12 mouse cellular contexts compared by ENCODE assay signal in genomic region chr13:6060229-6060845, GRCm38 (mm10).
DNase-seq lines count a peak whose midpoint lies in the region; ATAC-seq lines count a peak whose summit lies in the region.
"Had no signal": no experiment of that assay in that cellular context is flagged by ENCODE, and none has a peak within 500 bp of the region (broad histone marks: within the 10 kb centered on the region; RNA-seq: fewer than 3 reads in every experiment).

No protein-coding gene starts in this region.

- 38% methylated on average over 8 of the region's 8 CpGs for WGBS in forebrain, embryonic 12.5 days
- WGBS in forebrain, embryonic 11.5 days: 37% methylated on average over 8 of the region's 8 CpGs
- 22% methylated on average over 8 of the region's 8 CpGs for WGBS in embryonic facial prominence, embryonic 14.5 days

- DNase-seq in forebrain, embryonic 11.5 days (ENCODE audit: low spot score): no peak
- peak; percentile 3 for DNase-seq in 3134 (ENCODE audit: extremely low read depth, insufficient read length, low spot score)
- DNase-seq in embryonic facial prominence, embryonic 14.5 days (ENCODE audit: low spot score): no peak
- no peak for DNase-seq in cerebellum, postnatal 36 days
- DNase-seq in right cerebral cortex, postnatal 36 days (ENCODE audit: low spot score in 2 of 2): no peak
- DNase-seq in heart, postnatal 25 days (ENCODE audit: low spot score): no peak
- DNase-seq: B cell, adult 2 months; cerebellum, adult 8-10 months; right cerebral cortex, postnatal 25 days; thymus, adult 2 months had no signal

- no peak overlapping the region for H3K4me3 ChIP-seq in forebrain, embryonic 12.5 days (replicated peaks)
- H3K4me3 ChIP-seq in forebrain, embryonic 11.5 days (ENCODE audit: low read depth, low read length): no peak overlapping the region
- H3K4me3 ChIP-seq in embryonic facial prominence, embryonic 14.5 days (ENCODE audit: low read depth, low read length): no peak overlapping the region

- intact Hi-C loops in heart, postnatal 25 days (cut with DNase I): no loop called here

- ATAC-seq in forebrain, embryonic 12.5 days (ENCODE audit: low FRiP score): peak; percentile 30; the same call in 1 of the 2 replicates
- no peak; the same call in 1 of the 2 replicates for ATAC-seq in forebrain, embryonic 11.5 days (replicated peaks; ENCODE audit: low FRiP score)
- no peak for ATAC-seq in embryonic facial prominence, embryonic 14.5 days (ENCODE audit: low read depth)
- ATAC-seq in megakaryocyte progenitor cell, adult 5-6 weeks (replicated peaks; ENCODE audit: poor library complexity): peak; percentile 79

- H3K9me3 ChIP-seq in forebrain, embryonic 12.5 days: no peaks in the 10 kb centered on the region
- H3K9me3 ChIP-seq in forebrain, embryonic 11.5 days (ENCODE audit: control insufficient read depth, low read length): no peaks in the 10 kb centered on the region
- no peaks in the 10 kb centered on the region for H3K9me3 ChIP-seq in embryonic facial prominence, embryonic 14.5 days (ENCODE audit: control insufficient read depth, low read length)

- no peak overlapping the region for H3K9ac ChIP-seq in forebrain, embryonic 12.5 days
- H3K9ac ChIP-seq in forebrain, embryonic 11.5 days (ENCODE audit: low read length): no peak overlapping the region
- no peak overlapping the region for H3K9ac ChIP-seq in embryonic facial prominence, embryonic 14.5 days (ENCODE audit: low read depth, low read length)

- H3K27me3 ChIP-seq in forebrain, embryonic 12.5 days: no peaks in the 10 kb centered on the region
- H3K27me3 ChIP-seq in forebrain, embryonic 11.5 days (ENCODE audit: control insufficient read depth, insufficient read depth, low read length): no peaks in the 10 kb centered on the region
- H3K27me3 ChIP-seq in embryonic facial prominence, embryonic 14.5 days (replicated peaks; ENCODE audit: control insufficient read depth, insufficient read depth, low read length): no peaks in the 10 kb centered on the region

- H3K4me1 ChIP-seq in forebrain, embryonic 12.5 days: peaks cover 10% of the 10 kb centered on the region
- peaks cover 4% of the 10 kb centered on the region; the same call in 1 of the 2 replicates for H3K4me1 ChIP-seq in forebrain, embryonic 11.5 days (replicated peaks; ENCODE audit: control insufficient read depth, insufficient read depth, low read length)
- H3K4me1 ChIP-seq in embryonic facial prominence, embryonic 14.5 days (ENCODE audit: control insufficient read depth, insufficient read depth, low read length): peaks cover 10% of the 10 kb centered on the region; the same call in 1 of the 2 replicates

- no peaks in the 10 kb centered on the region for H3K36me3 ChIP-seq in forebrain, embryonic 12.5 days (replicated peaks)
- no peaks in the 10 kb centered on the region for H3K36me3 ChIP-seq in forebrain, embryonic 11.5 days (ENCODE audit: control insufficient read depth, insufficient read depth, low read length)
- H3K36me3 ChIP-seq in embryonic facial prominence, embryonic 14.5 days (ENCODE audit: control insufficient read depth, insufficient read depth, low read length): no peaks in the 10 kb centered on the region

- no peak overlapping the region for H3K4me2 ChIP-seq in forebrain, embryonic 12.5 days
- H3K4me2 ChIP-seq in forebrain, embryonic 11.5 days (ENCODE audit: low read depth, low read length, severe bottlenecking): no peak overlapping the region
- peak overlapping the region; percentile 21; the same call in 1 of the 2 replicates for H3K4me2 ChIP-seq in embryonic facial prominence, embryonic 14.5 days (ENCODE audit: low read depth, low read length)

- H3K27ac ChIP-seq in forebrain, embryonic 12.5 days: no peak overlapping the region
- H3K27ac ChIP-seq in forebrain, embryonic 11.5 days (ENCODE audit: low read depth, low read length): no peak overlapping the region
- no peak overlapping the region for H3K27ac ChIP-seq in embryonic facial prominence, embryonic 14.5 days (replicated peaks; ENCODE audit: low read depth, low read length)

Comparison
In these comparisons a context has a peak if more than half of its experiments do, and no peak if none do; other contexts are left out.
1. ATAC-seq: peak in forebrain, embryonic 12.5 days (single experiment) and megakaryocyte progenitor cell, adult 5-6 weeks (single experiment); none in forebrain, embryonic 11.5 days (single experiment) and embryonic facial prominence, embryonic 14.5 days (single experiment).